Mouse (Mus musculus): ENCODE results near the gene Cyp21a1. TPM values are rescaled to one million over a fixed set of nuclear protein-coding genes. Genes with fewer than 3 reads are reported as not detected.
A peak's percentile ranks its signal among the peaks of the same experiment; 100 is the strongest.
"Not testable (repeated sequence)": the region's sequence is repeated elsewhere in the genome, so short reads cannot be mapped to it uniquely, and the experiment has no call there.

Cyp21a1 gene
- polyA plus RNA-seq, 2 experiments = not detected

- Histone ChIP-seq H3K9ac (replicated peaks) (no peak overlapping the region), H3K4me1 (replicated peaks; ENCODE audit: control insufficient read depth in 2 of 2, insufficient read depth in 2 of 2, low read length in 1 of 2) (peaks cover 0 to 3% of the 10 kb centered on the region in 2 experiments; a peak in 2 of 4 replicates), H3K27me3 (ENCODE audit: control insufficient read depth, insufficient read depth, low read length) (no peaks in the 10 kb centered on the region), H3K36me3 (replicated peaks; ENCODE audit: control insufficient read depth, insufficient read depth, low read depth) (no peaks in the 10 kb centered on the region), H3K27ac (no peak overlapping the region), H3K9me3 (ENCODE audit: control insufficient read depth, low read length) (peaks cover 2% of the 10 kb centered on the region; the same call in 1 of the 2 replicates), H3K4me2 (ENCODE audit: low read depth) (no peak overlapping the region), H3K4me3 (ENCODE audit: insufficient read depth in 1 of 2, low read depth in 2 of 2, low read length in 2 of 2) (no peak overlapping the region)
- TF ChIP-seq EP300 (IDR thresholded peaks at IDR 0.05; ENCODE audit: low read depth) (no peak), CTCF (IDR thresholded peaks at IDR 0.05; ENCODE audit: low read depth) (peak; percentile 70)
- ATAC-seq (ENCODE audit: insufficient read depth) (no peak), DNase-seq (ENCODE audit: low read depth in 3 of 3, low spot score in 3 of 3) (no peak)
- 62% methylated on average over 6 of the region's 6 CpGs for WGBS (ENCODE audit: insufficient replicate concordance)
Measured at GRCm38 (mm10) chr17:34804871-34805562, 656 bp upstream of the Cyp21a1 start.

DNA sequence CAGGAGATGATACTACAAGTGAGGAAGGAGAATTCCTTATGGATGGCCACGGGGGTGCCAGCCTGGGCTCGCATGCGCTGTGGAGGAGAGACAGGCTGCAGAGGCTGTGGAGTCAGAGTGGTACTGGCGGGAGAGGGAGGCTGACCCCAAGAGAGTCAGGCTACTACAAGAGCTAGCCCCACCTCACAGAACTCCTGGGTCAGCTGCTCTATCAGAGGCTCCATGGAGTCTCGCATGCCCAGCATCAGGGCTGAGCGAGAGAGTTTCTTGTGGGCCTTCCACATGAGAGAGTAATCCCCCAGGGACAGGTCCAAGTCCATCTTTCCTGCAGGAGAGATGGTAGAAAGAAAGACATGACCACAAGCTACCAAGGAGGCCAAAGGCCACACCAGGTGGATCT, 994 bp downstream of the Cyp21a1 start:
- not testable (repeated sequence) for ATAC-seq (ENCODE audit: insufficient read depth); H3K4me1 ChIP-seq (replicated peaks; ENCODE audit: control insufficient read depth in 2 of 2, insufficient read depth in 2 of 2, low read length in 1 of 2); H3K4me3 ChIP-seq (ENCODE audit: insufficient read depth in 1 of 2, low read depth in 2 of 2, low read length in 2 of 2); H3K9me3 ChIP-seq (ENCODE audit: control insufficient read depth, low read length); H3K4me2 ChIP-seq (ENCODE audit: low read depth); H3K9ac ChIP-seq (replicated peaks); H3K27ac ChIP-seq; H3K36me3 ChIP-seq (replicated peaks; ENCODE audit: control insufficient read depth, insufficient read depth, low read depth); H3K27me3 ChIP-seq (ENCODE audit: control insufficient read depth, insufficient read depth, low read length); DNase-seq (ENCODE audit: low read depth in 3 of 3, low spot score in 3 of 3)
- 69% methylated on average over 6 of the region's 6 CpGs for WGBS (ENCODE audit: insufficient replicate concordance)

DNA sequence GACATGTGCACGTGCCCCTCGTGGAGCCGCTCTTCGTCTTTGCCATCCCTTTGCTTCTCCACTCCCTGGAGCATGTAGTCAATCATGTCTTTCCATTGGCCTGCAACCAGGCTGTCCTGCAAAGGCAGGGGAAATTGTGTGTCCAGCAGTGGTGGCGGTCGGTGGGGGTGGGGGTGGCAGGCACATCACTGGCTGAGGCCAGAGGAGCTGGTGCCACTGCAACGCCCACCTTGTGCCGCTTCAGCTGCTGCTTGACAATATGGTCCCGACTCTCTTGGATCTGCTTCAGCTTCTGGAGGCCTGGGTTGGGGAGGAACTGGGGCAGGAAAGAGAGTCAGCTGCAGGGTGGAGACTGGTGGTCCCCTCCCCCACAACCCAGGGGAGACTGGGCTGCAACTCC, 1.6 kb downstream of the Cyp21a1 start:
- not testable (repeated sequence) for H3K36me3 ChIP-seq (replicated peaks; ENCODE audit: control insufficient read depth, insufficient read depth, low read depth); H3K27ac ChIP-seq; H3K27me3 ChIP-seq (ENCODE audit: control insufficient read depth, insufficient read depth, low read length); DNase-seq (ENCODE audit: low read depth in 3 of 3, low spot score in 3 of 3); ATAC-seq (ENCODE audit: insufficient read depth); H3K4me2 ChIP-seq (ENCODE audit: low read depth); H3K4me3 ChIP-seq (ENCODE audit: insufficient read depth in 1 of 2, low read depth in 2 of 2, low read length in 2 of 2); H3K9me3 ChIP-seq (ENCODE audit: control insufficient read depth, low read length); H3K9ac ChIP-seq (replicated peaks); H3K4me1 ChIP-seq (replicated peaks; ENCODE audit: control insufficient read depth in 2 of 2, insufficient read depth in 2 of 2, low read length in 1 of 2)
- 73% methylated on average over 9 of the region's 9 CpGs for WGBS (ENCODE audit: insufficient replicate concordance)

- H3K9me3 ChIP-seq (ENCODE audit: control insufficient read depth, low read length); DNase-seq (ENCODE audit: low read depth in 3 of 3, low spot score in 3 of 3); H3K36me3 ChIP-seq (replicated peaks; ENCODE audit: control insufficient read depth, insufficient read depth, low read depth); ATAC-seq (ENCODE audit: insufficient read depth); H3K27ac ChIP-seq; H3K4me1 ChIP-seq (replicated peaks; ENCODE audit: control insufficient read depth in 2 of 2, insufficient read depth in 2 of 2, low read length in 1 of 2); H3K9ac ChIP-seq (replicated peaks); H3K4me2 ChIP-seq (ENCODE audit: low read depth); H3K27me3 ChIP-seq (ENCODE audit: control insufficient read depth, insufficient read depth, low read length); H3K4me3 ChIP-seq (ENCODE audit: insufficient read depth in 1 of 2, low read depth in 2 of 2, low read length in 2 of 2): not testable (repeated sequence)
- 77% methylated on average over 16 of the region's 16 CpGs for WGBS (ENCODE audit: insufficient replicate concordance)
Measured at GRCm38 (mm10) chr17:34800781-34801305, 3.5 kb downstream of the Cyp21a1 start.

GRCm38 (mm10) chr17:34799531-34799925, 4.8 kb downstream of the Cyp21a1 start:
- ATAC-seq (ENCODE audit: insufficient read depth) (no peak), DNase-seq (ENCODE audit: low read depth in 3 of 3, low spot score in 3 of 3) (no peak)
- H3K9ac ChIP-seq (replicated peaks) = no peak overlapping the region
- H3K4me2 ChIP-seq (ENCODE audit: low read depth) = no peak overlapping the region
- H3K27ac ChIP-seq = no peak overlapping the region
- H3K4me3 ChIP-seq (ENCODE audit: insufficient read depth in 1 of 2, low read depth in 2 of 2, low read length in 2 of 2) = no peak overlapping the region
- TF ChIP-seq CTCF (IDR thresholded peaks at IDR 0.05; ENCODE audit: low read depth) (no peak), EP300 (IDR thresholded peaks at IDR 0.05; ENCODE audit: low read depth) (no peak)
- H3K27me3 ChIP-seq (ENCODE audit: control insufficient read depth, insufficient read depth, low read length) = no peaks in the 10 kb centered on the region
- H3K9me3 ChIP-seq (ENCODE audit: control insufficient read depth, low read length) = no peaks in the 10 kb centered on the region
- no peaks in the 10 kb centered on the region for H3K4me1 ChIP-seq (replicated peaks; ENCODE audit: control insufficient read depth in 2 of 2, insufficient read depth in 2 of 2, low read length in 1 of 2)
- no peaks in the 10 kb centered on the region for H3K36me3 ChIP-seq (replicated peaks; ENCODE audit: control insufficient read depth, insufficient read depth, low read depth)
- 76% methylated on average over 4 of the region's 4 CpGs for WGBS (ENCODE audit: insufficient replicate concordance)

All from liver, embryonic 14.5 days (tissue).